Mouse (Mus musculus) kidney, embryonic 16.5 days (tissue): ENCODE measurements around the gene Hmgxb4. TPM values are rescaled to one million over a fixed set of nuclear protein-coding genes. Genes with fewer than 3 reads are reported as not detected.
"Not testable (repeated sequence)": the region's sequence is repeated elsewhere in the genome, so short reads cannot be mapped to it uniquely, and the experiment has no call there.

Experiments
- ATAC-seq: fragments of 200-750 bp; cut with Nextera tagmentation; 2 replicates; pipeline ENCODE4 v1.8.0; 2017; ENCODE audit warnings: moderate TSS enrichment; ENCODE audit not compliant: low FRiP score, low TSS enrichment
- H3K27ac ChIP-seq: fragments of 300-500 bp; sonication (generic); 2 replicates; pipeline ENCODE4 v1.5.1; 2014; ENCODE audit warnings: low read length
- H3K27me3 ChIP-seq: fragments of 300-500 bp; sonication (generic); 2 replicates; pipeline ENCODE4 v1.6.1; 2014; ENCODE audit warnings: low read length, control low read depth, mixed read lengths; ENCODE audit not compliant: insufficient read depth
- H3K36me3 ChIP-seq: fragments of 300-500 bp; sonication (generic); 2 replicates; pipeline ENCODE4 v1.6.1; 2014; ENCODE audit warnings: low read length, control low read depth, mixed read lengths; ENCODE audit not compliant: insufficient read depth
- H3K4me1 ChIP-seq: fragments of 300-500 bp; sonication (generic); 2 replicates; pipeline ENCODE4 v1.6.1; 2014; ENCODE audit warnings: low read length, control low read depth, mixed read lengths; ENCODE audit not compliant: insufficient read depth
- H3K4me2 ChIP-seq: fragments of 300-500 bp; sonication (generic); replicated peaks from 2 replicates; pipeline ENCODE4 v1.6.1; 2014; ENCODE audit warnings: low read depth, low read length
- H3K4me3 ChIP-seq: fragments of 300-500 bp; sonication (generic); 2 replicates; pipeline ENCODE4 v1.5.1; 2014; ENCODE audit warnings: mild to moderate bottlenecking, low read length
- H3K9ac ChIP-seq: fragments of 300-500 bp; sonication (generic); replicated peaks from 2 replicates; pipeline ENCODE4 v1.6.1; 2014; ENCODE audit warnings: low read length
- H3K9me3 ChIP-seq: fragments of 300-500 bp; sonication (generic); 2 replicates; pipeline ENCODE4 v1.6.1; 2016; ENCODE audit warnings: low read length, control low read depth
- WGBS: fragments of 180-500 bp; shearing (Covaris S2); extraction: QIAGEN DNeasy Blood & Tissue Kit; methylation state at CpG from one replicate; pipeline ENCODE4 v1.1.7; 2014; 5-methylcytosine and 5-hydroxymethylcytosine counted together
- polyA plus RNA-seq: library from polyadenylated mRNA; unstranded; fragments of >200 nt; fragmentation: Nextera tagmentation; extraction: Ambion mirVana; gene quantifications from 2 replicates; pipeline ENCODE4 v1.2.1, GENCODE M21; 2015

The Hmgxb4 gene
- polyA plus RNA-seq: 33.8 and 45.4 TPM in 2 replicates

- H3K9ac ChIP-seq: peak within 1 kb of the TSS; percentile 100
- no peaks in the 10 kb centered on the region for H3K36me3 ChIP-seq
- H3K4me3 ChIP-seq: peak within 1 kb of the TSS; percentile 91
- no peaks in the 10 kb centered on the region for H3K27me3 ChIP-seq
- peaks cover 17% of the 10 kb centered on the region for H3K4me1 ChIP-seq
- H3K9me3 ChIP-seq: no peaks in the 10 kb centered on the region
- 13% methylated on average over 8 of the region's 8 CpGs for WGBS
- H3K4me2 ChIP-seq: peak within 1 kb of the TSS; percentile 63
- peak within 1 kb of the TSS; percentile 96 for H3K27ac ChIP-seq
- 0 out of 2 replicates have a peak, but pooled peaks have one; percentile 9 for ATAC-seq
These were observed at the start of gene Hmgxb4 for GRCm38 (mm10) chr8:74993081-74993474. Hmgxb4 (plus strand) TSS chr8:74993356.

- Histone ChIP-seq H3K27me3 (no peaks in the 10 kb centered on the region), H3K27ac (no peak overlapping the region), H3K9me3 (no peaks in the 10 kb centered on the region), H3K4me1 (no peaks in the 10 kb centered on the region), H3K4me3 (no peak overlapping the region), H3K4me2 (no peak overlapping the region), H3K9ac (no peak overlapping the region), H3K36me3 (no peaks in the 10 kb centered on the region)
- 84% methylated on average over 1 of the region's 1 CpGs for WGBS
- ATAC-seq: no peak
These were observed 43.7 kb upstream of the Hmgxb4 start for GRCm38 (mm10) chr8:74949445-74949844.

DNA sequence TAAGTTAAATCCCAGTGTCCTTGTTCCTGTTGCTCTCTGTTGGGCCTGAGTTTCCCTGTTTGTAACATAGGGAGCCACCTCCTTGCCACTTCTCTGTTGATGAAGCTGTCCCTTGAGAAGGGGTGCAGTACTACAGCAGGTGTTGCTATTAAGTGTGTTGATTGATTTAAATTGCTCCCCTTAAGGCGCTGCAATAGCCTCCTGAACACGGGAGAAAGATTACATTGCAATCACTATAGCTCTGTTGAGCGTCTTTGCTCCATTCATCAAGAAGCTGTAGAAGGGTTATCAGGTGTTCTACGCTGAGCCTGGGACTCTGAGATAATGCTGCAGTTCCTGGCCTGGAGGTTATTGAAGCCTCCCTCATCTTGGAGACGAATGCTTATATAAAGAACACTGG, 29.2 kb upstream of the Hmgxb4 start:
- no peak overlapping the region for H3K4me3 ChIP-seq
- ATAC-seq: no peak
- 74% methylated on average over 5 of the region's 5 CpGs for WGBS
- H3K27ac ChIP-seq: no peak overlapping the region
- H3K36me3 ChIP-seq: no peaks in the 10 kb centered on the region
- H3K9me3 ChIP-seq: no peaks in the 10 kb centered on the region
- no peak overlapping the region for H3K9ac ChIP-seq
- no peak overlapping the region for H3K4me2 ChIP-seq
- no peaks in the 10 kb centered on the region for H3K4me1 ChIP-seq
- no peaks in the 10 kb centered on the region for H3K27me3 ChIP-seq

GRCm38 (mm10) chr8:74970286-74970685, 22.9 kb upstream of the Hmgxb4 start:
- H3K9me3 ChIP-seq, H3K27me3 ChIP-seq, H3K4me2 ChIP-seq, H3K4me3 ChIP-seq, H3K27ac ChIP-seq, H3K9ac ChIP-seq, H3K4me1 ChIP-seq, H3K36me3 ChIP-seq, ATAC-seq: not testable (repeated sequence)
- WGBS: 89% methylated on average over 3 of the region's 3 CpGs

DNA sequence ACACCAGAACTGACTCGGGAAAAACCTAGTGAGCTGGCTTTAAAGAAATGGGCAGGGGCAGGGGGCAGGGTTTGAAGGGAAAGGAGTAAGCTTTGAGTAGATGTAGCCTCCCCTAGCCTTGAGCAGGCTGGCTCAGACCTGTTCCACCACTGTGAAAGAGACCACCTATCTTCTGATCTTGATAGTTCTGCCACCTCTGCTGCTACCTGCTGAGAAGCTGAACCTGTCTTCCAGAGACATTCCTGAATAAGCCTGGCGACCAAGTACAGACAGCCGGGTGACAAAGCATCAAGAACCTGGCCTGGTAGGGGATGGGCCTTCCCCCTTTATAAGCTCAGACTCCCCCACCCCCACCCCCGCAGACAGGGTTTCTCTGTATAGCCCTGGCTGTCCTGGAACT, 21.5 kb upstream of the Hmgxb4 start:
- H3K36me3 ChIP-seq: no peaks in the 10 kb centered on the region
- H3K27ac ChIP-seq: no peak overlapping the region
- no peaks in the 10 kb centered on the region for H3K4me1 ChIP-seq
- no peaks in the 10 kb centered on the region for H3K9me3 ChIP-seq
- H3K4me3 ChIP-seq: no peak overlapping the region
- H3K27me3 ChIP-seq: no peaks in the 10 kb centered on the region
- H3K9ac ChIP-seq: no peak overlapping the region
- no peak for ATAC-seq
- 85% methylated on average over 4 of the region's 4 CpGs for WGBS
- no peak overlapping the region for H3K4me2 ChIP-seq

DNA sequence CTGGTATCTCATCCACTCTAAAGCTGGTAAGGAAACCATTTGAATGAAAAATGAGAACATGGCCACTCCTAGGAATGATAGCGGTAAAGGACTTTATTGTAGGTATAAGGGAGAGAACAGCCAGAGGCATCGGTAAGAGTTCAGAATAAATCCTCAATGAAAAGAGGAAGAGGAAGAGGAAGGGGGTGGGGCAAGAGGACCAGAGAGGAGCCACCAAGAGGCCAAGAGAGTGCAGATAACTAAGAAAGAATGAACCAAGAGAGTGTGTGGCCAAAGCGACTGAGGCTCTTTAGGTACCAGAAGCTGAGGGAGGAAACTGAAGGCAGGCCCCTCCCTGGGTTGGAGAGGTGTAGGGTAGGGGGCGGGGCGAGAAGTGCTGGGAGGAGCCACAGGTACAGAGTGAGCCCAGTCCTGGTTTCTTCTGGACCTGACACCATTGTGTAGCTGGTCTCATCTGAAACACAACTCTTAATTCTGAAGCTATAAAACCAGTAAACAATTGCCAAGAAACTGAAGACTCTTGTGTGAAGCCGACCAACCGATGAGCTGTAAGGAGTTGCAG, 20.8 kb upstream of the Hmgxb4 start:
- Histone ChIP-seq H3K4me2 (no peak overlapping the region), H3K9me3 (no peaks in the 10 kb centered on the region), H3K27me3 (no peaks in the 10 kb centered on the region), H3K4me1 (no peaks in the 10 kb centered on the region), H3K9ac (no peak overlapping the region), H3K27ac (no peak overlapping the region), H3K36me3 (no peaks in the 10 kb centered on the region), H3K4me3 (no peak overlapping the region)
- 81% methylated on average over 7 of the region's 7 CpGs for WGBS
- no peak for ATAC-seq

DNA sequence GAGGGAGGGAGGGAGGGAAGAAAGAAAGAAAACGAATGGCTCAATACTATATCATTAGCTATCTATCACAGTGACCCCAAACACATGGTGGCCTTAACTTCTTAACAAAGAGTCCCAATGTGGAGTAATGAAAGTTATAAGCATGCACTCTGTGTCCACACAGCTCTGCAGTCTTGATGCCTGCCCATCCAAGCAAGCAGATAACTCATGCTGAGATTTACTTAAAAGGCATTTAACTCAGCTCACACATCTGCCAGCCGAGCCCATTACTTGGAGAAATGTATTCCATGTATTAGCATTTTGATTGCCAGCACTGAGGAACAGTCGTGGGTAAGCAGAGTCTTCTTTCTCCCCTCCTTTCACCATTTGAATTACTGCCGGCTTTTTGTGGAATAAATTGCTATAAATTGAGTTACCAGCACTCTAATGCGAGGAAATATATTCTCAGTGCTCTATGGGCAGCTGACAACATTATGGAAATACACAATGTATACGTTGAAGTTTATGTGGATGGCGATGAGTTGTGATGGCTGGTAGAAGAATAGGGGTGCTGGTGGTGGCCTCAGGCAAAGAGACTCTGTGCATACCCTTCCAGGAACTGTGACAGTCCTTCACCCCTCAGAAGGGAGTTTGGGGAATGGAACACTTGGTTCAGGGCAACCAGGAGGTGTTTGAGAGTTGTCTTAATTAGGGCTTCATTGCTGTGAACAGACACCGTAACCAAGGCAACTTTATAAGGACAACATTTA, 19.9 kb upstream of the Hmgxb4 start:
- Histone ChIP-seq H3K4me2 (no peak overlapping the region), H3K4me1 (no peaks in the 10 kb centered on the region), H3K4me3 (no peak overlapping the region), H3K27ac (no peak overlapping the region), H3K9me3 (no peaks in the 10 kb centered on the region), H3K9ac (no peak overlapping the region), H3K27me3 (no peaks in the 10 kb centered on the region), H3K36me3 (no peaks in the 10 kb centered on the region)
- 77% methylated on average over 8 of the region's 8 CpGs for WGBS
- ATAC-seq: no peak

DNA sequence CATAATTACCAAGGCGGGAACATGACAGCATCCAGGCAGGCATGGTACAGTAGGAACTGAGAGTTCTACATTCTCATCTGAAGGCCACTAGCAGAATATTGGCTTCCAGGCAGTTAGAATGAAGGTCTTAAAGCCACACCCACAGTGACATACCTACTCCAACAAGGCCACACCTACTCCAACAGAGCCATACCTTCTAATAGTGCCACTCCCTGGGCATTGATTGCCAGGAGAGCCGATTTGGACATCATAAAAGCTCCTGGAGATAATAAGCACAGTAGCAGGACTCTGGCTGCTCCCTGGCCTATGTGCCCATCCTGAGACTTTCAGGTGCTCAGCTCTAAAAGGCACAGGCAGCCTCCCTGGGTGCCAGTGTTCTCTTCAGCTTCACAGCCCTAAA, 19.3 kb upstream of the Hmgxb4 start:
- no peak overlapping the region for H3K9ac ChIP-seq
- ATAC-seq: no peak
- 75% methylated on average over 2 of the region's 2 CpGs for WGBS

GRCm38 (mm10) chr8:74977427-74977826, 15.7 kb upstream of the Hmgxb4 start:
- Histone ChIP-seq H3K9me3 (no peaks in the 10 kb centered on the region), H3K4me3 (no peak overlapping the region), H3K36me3 (no peaks in the 10 kb centered on the region), H3K27ac (no peak overlapping the region), H3K4me1 (no peaks in the 10 kb centered on the region), H3K27me3 (no peaks in the 10 kb centered on the region), H3K9ac (no peak overlapping the region), H3K4me2 (no peak overlapping the region)
- 68% methylated on average over 1 of the region's 1 CpGs for WGBS
- no peak for ATAC-seq

More for the DNA sequence above, 19.3 kb upstream of the Hmgxb4 start:
- no peak overlapping the region for H3K4me3 ChIP-seq
- no peaks in the 10 kb centered on the region for H3K4me1 ChIP-seq
- no peaks in the 10 kb centered on the region for H3K9me3 ChIP-seq
- H3K27me3 ChIP-seq: no peaks in the 10 kb centered on the region
- no peaks in the 10 kb centered on the region for H3K36me3 ChIP-seq
- no peak overlapping the region for H3K27ac ChIP-seq
- no peak overlapping the region for H3K4me2 ChIP-seq

DNA sequence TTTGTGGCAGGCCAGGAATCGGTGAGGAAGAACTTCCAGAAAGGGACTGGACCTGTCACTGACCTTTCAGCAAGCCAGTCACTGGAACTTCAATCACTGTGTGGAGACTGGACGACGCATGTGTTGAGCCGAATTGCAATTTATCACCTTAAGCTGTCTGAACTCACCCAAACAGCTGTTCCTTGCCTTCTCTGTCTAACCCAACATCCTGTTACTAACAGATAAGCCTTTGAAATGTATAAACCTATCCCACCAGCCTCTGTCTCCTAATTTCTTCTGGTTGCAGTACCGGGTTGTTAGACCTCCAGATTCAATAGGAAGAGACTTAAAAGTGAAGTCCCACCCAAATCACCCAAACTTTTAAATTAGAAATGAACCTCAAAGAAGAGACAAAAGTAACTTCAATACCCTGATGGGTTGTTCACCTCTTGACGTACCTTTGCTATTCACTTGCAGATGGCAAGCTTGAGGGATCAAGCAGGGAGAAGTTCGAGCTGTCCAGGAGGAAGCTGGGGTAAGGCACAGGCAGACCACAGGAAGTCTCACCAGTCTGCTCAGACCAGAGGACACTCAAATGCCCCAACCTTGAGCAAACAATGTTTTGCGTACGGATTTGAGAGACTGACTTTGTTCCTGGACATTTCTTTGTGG, 13.0 kb upstream of the Hmgxb4 start:
- no peaks in the 10 kb centered on the region for H3K4me1 ChIP-seq
- ATAC-seq: no peak
- no peaks in the 10 kb centered on the region for H3K36me3 ChIP-seq
- H3K9me3 ChIP-seq: no peaks in the 10 kb centered on the region
- no peak overlapping the region for H3K27ac ChIP-seq
- no peaks in the 10 kb centered on the region for H3K27me3 ChIP-seq
- H3K4me2 ChIP-seq: no peak overlapping the region
- H3K9ac ChIP-seq: no peak overlapping the region
- WGBS: 36% methylated on average over 9 of the region's 9 CpGs
- no peak overlapping the region for H3K4me3 ChIP-seq
